Mouse (Mus musculus) neural tube, embryonic 11.5 days (tissue): ENCODE results near the gene Gas6. TPM values are rescaled to one million over a fixed set of nuclear protein-coding genes. Genes with fewer than 3 reads are reported as not detected.

ENCODE experiments used
- ATAC-seq: fragments of 200-750 bp; cut with Nextera tagmentation; 2 replicates; pipeline ENCODE4 v1.8.0; 2017; ENCODE audit warnings: moderate number of reproducible peaks, mild to moderate bottlenecking, moderate TSS enrichment, moderate library complexity; ENCODE audit not compliant: insufficient read depth, low FRiP score, low TSS enrichment
- DNase-seq: peaks from one replicate; pipeline ENCODE4 v3.0.0-alpha.2; 2015; ENCODE audit warnings: low spot score
- H3K27ac ChIP-seq: fragments of 300-500 bp; sonication (generic); 2 replicates; pipeline ENCODE4 v1.5.1; 2014; ENCODE audit warnings: low read depth, mild to moderate bottlenecking, low read length
- H3K27me3 ChIP-seq: fragments of 300-500 bp; sonication (generic); 2 replicates; pipeline ENCODE4 v1.6.1; 2014; ENCODE audit warnings: mild to moderate bottlenecking, low read length, mixed read lengths; ENCODE audit not compliant: control insufficient read depth, insufficient read depth
- H3K36me3 ChIP-seq: fragments of 300-500 bp; sonication (generic); 2 replicates; pipeline ENCODE4 v1.6.1; 2014; ENCODE audit warnings: mild to moderate bottlenecking, low read length, moderate library complexity, mixed read lengths; ENCODE audit not compliant: control insufficient read depth, insufficient read depth
- H3K4me1 ChIP-seq: fragments of 300-500 bp; sonication (generic); 2 replicates; pipeline ENCODE4 v1.6.1; 2014; ENCODE audit warnings: low read length, mixed read lengths; ENCODE audit not compliant: control insufficient read depth, insufficient read depth
- H3K4me2 ChIP-seq: fragments of 300-500 bp; sonication (generic); 2 replicates; pipeline ENCODE4 v1.6.1; 2014; ENCODE audit warnings: low read depth, mild to moderate bottlenecking, moderate library complexity
- H3K4me3 ChIP-seq: fragments of 300-500 bp; sonication (generic); 2 replicates; pipeline ENCODE4 v1.5.1; 2014; ENCODE audit warnings: low read depth, low read length
- H3K9ac ChIP-seq: fragments of 300-500 bp; sonication (generic); 2 replicates; pipeline ENCODE4 v1.6.1; 2014; ENCODE audit warnings: mild to moderate bottlenecking, low read length
- H3K9me3 ChIP-seq: fragments of 300-500 bp; sonication (generic); 2 replicates; pipeline ENCODE4 v1.6.1; 2016; ENCODE audit warnings: low read length; ENCODE audit not compliant: control insufficient read depth
- WGBS: fragments of 180-500 bp; shearing (Covaris S2); extraction: QIAGEN DNeasy Blood & Tissue Kit; methylation state at CpG from one replicate; pipeline ENCODE4 v1.1.7; 2014; 5-methylcytosine and 5-hydroxymethylcytosine counted together
- polyA plus RNA-seq: library from polyadenylated mRNA; unstranded; fragments of >200 nt; fragmentation: Nextera tagmentation; extraction: Ambion mirVana; gene quantifications from 2 replicates; pipeline ENCODE4 v1.2.1, GENCODE M21; 2014

Gene Gas6
- polyA plus RNA-seq, 1 experiment from 2014 or later: 6.5 TPM

- no peaks in the 10 kb centered on the region for H3K27me3 ChIP-seq
- H3K9ac ChIP-seq: no peak overlapping the region
- H3K4me1 ChIP-seq: no peaks in the 10 kb centered on the region
- no peak overlapping the region for H3K4me2 ChIP-seq
- ATAC-seq (no peak), DNase-seq (no peak)
- no peaks in the 10 kb centered on the region for H3K36me3 ChIP-seq
- H3K27ac ChIP-seq: no peak overlapping the region
- no peaks in the 10 kb centered on the region for H3K9me3 ChIP-seq
- H3K4me3 ChIP-seq: no peak overlapping the region
- WGBS: 80% methylated on average over 7 of the region's 7 CpGs
These were observed 35.6 kb upstream of the Gas6 start for GRCm38 (mm10) chr8:13529891-13530316.

- DNase-seq (no peak), ATAC-seq (no peak)
- Histone ChIP-seq H3K4me1 (no peaks in the 10 kb centered on the region), H3K27me3 (no peaks in the 10 kb centered on the region), H3K9ac (no peak overlapping the region), H3K36me3 (no peaks in the 10 kb centered on the region), H3K27ac (no peak overlapping the region), H3K9me3 (no peaks in the 10 kb centered on the region), H3K4me3 (no peak overlapping the region), H3K4me2 (no peak overlapping the region)
- WGBS: 62% methylated on average over 15 of the region's 15 CpGs
These were observed 34.9 kb upstream of the Gas6 start for GRCm38 (mm10) chr8:13529011-13529840.

GRCm38 (mm10) chr8:13521392-13521791 lies 27.1 kb upstream of the Gas6 start:
- WGBS: 62% methylated on average over 7 of the region's 7 CpGs
- no peak overlapping the region for H3K4me3 ChIP-seq
- H3K9me3 ChIP-seq: no peaks in the 10 kb centered on the region
- no peak overlapping the region for H3K9ac ChIP-seq
- H3K27ac ChIP-seq: no peak overlapping the region
- H3K4me2 ChIP-seq: no peak overlapping the region
- ATAC-seq (no peak), DNase-seq (no peak)
- no peaks in the 10 kb centered on the region for H3K4me1 ChIP-seq
- no peaks in the 10 kb centered on the region for H3K27me3 ChIP-seq
- no peaks in the 10 kb centered on the region for H3K36me3 ChIP-seq

GRCm38 (mm10) chr8:13520349-13520748 lies 26.1 kb upstream of the Gas6 start:
- H3K4me1 ChIP-seq: no peaks in the 10 kb centered on the region
- H3K9ac ChIP-seq: no peak overlapping the region
- ATAC-seq: no peak
- H3K9me3 ChIP-seq: no peaks in the 10 kb centered on the region
- H3K4me2 ChIP-seq: no peak overlapping the region
- DNase-seq: no peak
- H3K4me3 ChIP-seq: no peak overlapping the region
- no peaks in the 10 kb centered on the region for H3K27me3 ChIP-seq
- H3K27ac ChIP-seq: no peak overlapping the region
- H3K36me3 ChIP-seq: no peaks in the 10 kb centered on the region
- 81% methylated on average over 6 of the region's 6 CpGs for WGBS

GRCm38 (mm10) chr8:13519503-13519902 lies 25.2 kb upstream of the Gas6 start:
- H3K27ac ChIP-seq: no peak overlapping the region
- H3K4me3 ChIP-seq: no peak overlapping the region
- H3K4me1 ChIP-seq: no peaks in the 10 kb centered on the region
- H3K27me3 ChIP-seq: no peaks in the 10 kb centered on the region
- no peaks in the 10 kb centered on the region for H3K36me3 ChIP-seq
- ATAC-seq: no peak
- no peaks in the 10 kb centered on the region for H3K9me3 ChIP-seq
- no peak for DNase-seq
- 85% methylated on average over 9 of the region's 9 CpGs for WGBS
- H3K9ac ChIP-seq: no peak overlapping the region
- H3K4me2 ChIP-seq: no peak overlapping the region

GRCm38 (mm10) chr8:13517284-13517781 lies 23.0 kb upstream of the Gas6 start:
- Histone ChIP-seq H3K9ac (no peak overlapping the region), H3K36me3 (no peaks in the 10 kb centered on the region), H3K4me3 (no peak overlapping the region), H3K4me2 (no peak overlapping the region), H3K27ac (no peak overlapping the region), H3K27me3 (no peaks in the 10 kb centered on the region), H3K4me1 (no peaks in the 10 kb centered on the region), H3K9me3 (no peaks in the 10 kb centered on the region)
- DNase-seq: no peak
- ATAC-seq: no peak
- 95% methylated on average over 6 of the region's 6 CpGs for WGBS

- Histone ChIP-seq H3K27ac (no peak overlapping the region), H3K4me3 (no peak overlapping the region), H3K9me3 (no peaks in the 10 kb centered on the region), H3K36me3 (no peaks in the 10 kb centered on the region), H3K4me1 (no peaks in the 10 kb centered on the region), H3K4me2 (no peak overlapping the region), H3K27me3 (no peaks in the 10 kb centered on the region), H3K9ac (no peak overlapping the region)
- 85% methylated on average over 5 of the region's 5 CpGs for WGBS
- no peak for ATAC-seq
- no peak for DNase-seq
These were observed 22.4 kb upstream of the Gas6 start for GRCm38 (mm10) chr8:13516728-13517127.

- H3K36me3 ChIP-seq: no peaks in the 10 kb centered on the region
- no peak overlapping the region for H3K4me3 ChIP-seq
- no peaks in the 10 kb centered on the region for H3K9me3 ChIP-seq
- DNase-seq (no peak), ATAC-seq (no peak)
- WGBS: 85% methylated on average over 7 of the region's 7 CpGs
- no peaks in the 10 kb centered on the region for H3K27me3 ChIP-seq
- H3K9ac ChIP-seq: no peak overlapping the region
- no peak overlapping the region for H3K4me2 ChIP-seq
- no peaks in the 10 kb centered on the region for H3K4me1 ChIP-seq
- no peak overlapping the region for H3K27ac ChIP-seq
These were observed 21.7 kb upstream of the Gas6 start for GRCm38 (mm10) chr8:13516011-13516442.
